Mouse (Mus musculus) CH12.LX (cell line): ENCODE data around the gene Ajm1.
A peak's percentile ranks its signal among the peaks of the same experiment; 100 is the strongest.

Experiments
- CHD2 ChIP-seq: IDR thresholded peaks from 2 replicates; pipeline ENCODE4 v1.6.1; 2011; ENCODE audit warnings: low read length, improper control_type of control experiment
- CTCF ChIP-seq, 2 experiments: IDR thresholded peaks in 1 of 2; conservative IDR thresholded peaks in 1 of 2; 2 replicates each; pipeline ENCODE4 v1.5.1; 2011 to 2012; ENCODE audit warnings: low read depth in 2 of 2, low read length in 2 of 2, improper control_type of control experiment in 1 of 2, inconsistent platforms in 1 of 2, mild to moderate bottlenecking in 1 of 2, moderate library complexity in 1 of 2
- ELF1 ChIP-seq: IDR thresholded peaks from 2 replicates; pipeline ENCODE4 v1.6.1; 2014; ENCODE audit warnings: low read depth, mild to moderate bottlenecking, inconsistent platforms, low read length, improper control_type of control experiment
- MAX ChIP-seq: IDR thresholded peaks from 2 replicates; pipeline ENCODE4 v1.6.1; 2011; ENCODE audit warnings: low read length, improper control_type of control experiment
- MAZ ChIP-seq: IDR thresholded peaks from 2 replicates; pipeline ENCODE4 v1.6.1; 2012; ENCODE audit warnings: low read depth, mild to moderate bottlenecking, inconsistent platforms, low read length, improper control_type of control experiment, moderate library complexity
- MXI1 ChIP-seq: IDR thresholded peaks from 2 replicates; pipeline ENCODE4 v1.6.1; 2011; ENCODE audit warnings: mild to moderate bottlenecking, low read depth, low read length, improper control_type of control experiment
- PAX5 ChIP-seq: IDR thresholded peaks from 2 replicates; pipeline ENCODE4 v1.6.1; 2012; ENCODE audit warnings: low read length, inconsistent platforms, mixed read lengths
- POLR2A ChIP-seq: IDR thresholded peaks from 2 replicates; pipeline ENCODE4 v1.6.1; 2011; ENCODE audit warnings: low read depth, mild to moderate bottlenecking, improper control_type of control experiment, low read length
- UBTF ChIP-seq: IDR thresholded peaks from 2 replicates; pipeline ENCODE4 v1.6.1; 2012; ENCODE audit warnings: low read depth, mild to moderate bottlenecking, inconsistent platforms, low read length, improper control_type of control experiment, moderate library complexity

DNA sequence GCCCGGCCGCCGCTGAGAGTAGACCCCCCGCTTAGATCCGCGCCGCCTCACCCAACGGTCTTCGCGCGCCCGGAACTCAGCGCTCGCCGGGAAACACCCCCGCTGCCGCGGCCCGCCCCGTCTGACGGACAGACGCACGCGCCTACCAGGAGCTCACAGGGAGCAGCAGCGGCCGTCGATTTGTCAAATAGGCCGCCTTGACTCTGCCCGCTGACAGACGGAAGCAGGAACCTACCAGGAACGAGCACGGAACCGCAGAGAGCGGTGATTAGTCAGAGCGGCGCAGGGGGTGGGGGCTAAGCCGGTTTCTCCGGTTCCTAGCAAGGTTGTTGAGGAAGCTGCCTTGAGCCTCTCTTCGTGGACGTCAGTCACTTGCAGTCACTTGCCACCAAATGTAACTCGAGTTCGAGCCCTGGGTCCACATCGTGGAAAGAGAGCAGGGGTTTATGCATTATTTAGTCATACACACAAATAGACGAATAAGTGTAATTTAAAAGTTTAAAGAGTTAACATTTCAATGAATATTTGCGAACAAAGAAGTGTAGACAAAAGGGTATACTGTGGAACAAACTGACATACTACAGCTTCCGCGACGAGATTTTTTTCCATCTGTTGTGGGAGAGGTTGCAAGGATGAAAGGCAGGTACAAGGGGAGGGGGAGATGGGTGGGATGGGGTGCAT is 34.6 kb downstream of the Ajm1 start, which contains the start of gene Traf2:
- TF ChIP-seq PAX5 (no peak), ELF1 (peak; percentile 83), MAX (no peak; the same call in 1 of the 2 replicates), POLR2A (peak; percentile 80), MXI1 (0 out of 2 replicates have a peak, but pooled peaks have one; percentile 57), CHD2 (peak; percentile 97), CTCF (conservative IDR thresholded peaks at IDR 0.05 in 1 of 2, IDR thresholded peaks at IDR 0.05 in 1 of 2; ENCODE audit: low read depth in 2 of 2, low read length in 2 of 2) (no peak), MAZ (no peak), UBTF (0 out of 2 replicates have a peak, but pooled peaks have one; percentile 7)
